Mouse (Mus musculus) embryonic fibroblast, embryonic 13.5 days (primary cell): Measurements from ENCODE around the gene Rab11a.

Source experiments
- CTCF ChIP-seq: IDR thresholded peaks from 2 replicates; pipeline ENCODE4 v1.5.1; 2011; ENCODE audit warnings: mild to moderate bottlenecking, control low read depth, low read length, moderate library complexity, borderline replicate concordance; ENCODE audit not compliant: insufficient read depth
- POLR2A ChIP-seq: IDR thresholded peaks from 2 replicates; pipeline ENCODE4 v1.6.1; 2011; ENCODE audit warnings: low read depth, mild to moderate bottlenecking, control low read depth, low read length, moderate library complexity

DNA sequence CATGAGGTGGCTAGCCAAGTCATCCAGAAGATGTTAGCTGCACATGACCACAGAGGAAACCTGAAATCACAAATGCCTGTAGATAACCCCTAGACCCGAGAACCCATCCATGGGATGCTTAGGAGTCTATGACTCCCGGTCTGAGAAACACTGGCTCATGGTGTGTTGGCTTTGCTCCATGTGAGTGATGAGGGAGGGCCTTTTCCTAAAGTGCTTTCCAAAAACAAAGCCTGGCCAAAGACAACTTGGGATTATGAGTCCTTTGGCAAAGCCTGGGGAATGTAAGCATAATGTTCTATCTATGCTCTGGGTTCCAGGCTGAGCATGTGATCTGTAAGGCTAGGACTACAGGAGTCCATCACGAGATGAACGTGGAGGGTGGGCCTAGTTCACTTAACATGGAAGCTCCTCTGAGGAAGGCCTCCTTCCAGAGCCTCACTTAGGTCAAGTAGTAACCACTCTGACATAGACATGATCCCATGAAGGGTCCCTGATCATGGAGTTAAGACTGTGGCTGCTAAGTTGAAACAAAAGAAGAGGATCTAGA lies 40.0 kb upstream of the Rab11a start:
- TF ChIP-seq CTCF (no peak), POLR2A (no peak)
